Mouse (Mus musculus): ENCODE measurements at regions not wholly inside any gene's neighbourhood (a gene's known extent, or its start where the extent isn't known, plus 50 kb on each side); places are given as distances from the start of the nearest gene placed in this dataset.

DNA sequence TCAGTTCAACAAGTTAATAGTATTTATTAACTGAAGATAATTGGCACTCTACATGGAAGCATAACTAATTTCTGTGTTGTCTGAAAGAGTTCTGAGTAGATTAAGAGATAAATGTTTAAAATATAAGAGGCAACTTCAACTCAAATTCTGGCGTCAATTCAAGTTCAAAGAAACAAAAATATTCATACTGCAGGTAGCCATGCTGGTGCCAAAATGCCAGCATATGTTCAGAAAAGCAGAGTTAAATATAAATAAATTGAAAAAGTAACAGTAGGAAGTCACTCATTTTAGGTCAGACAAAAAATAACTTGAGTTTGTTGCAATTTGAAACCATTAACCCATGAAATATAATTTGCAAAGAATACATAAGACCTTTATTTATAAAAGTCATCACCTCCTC lies 1786.5 kb downstream of the Olfm4 start:
- DNase-seq = no peak

DNA sequence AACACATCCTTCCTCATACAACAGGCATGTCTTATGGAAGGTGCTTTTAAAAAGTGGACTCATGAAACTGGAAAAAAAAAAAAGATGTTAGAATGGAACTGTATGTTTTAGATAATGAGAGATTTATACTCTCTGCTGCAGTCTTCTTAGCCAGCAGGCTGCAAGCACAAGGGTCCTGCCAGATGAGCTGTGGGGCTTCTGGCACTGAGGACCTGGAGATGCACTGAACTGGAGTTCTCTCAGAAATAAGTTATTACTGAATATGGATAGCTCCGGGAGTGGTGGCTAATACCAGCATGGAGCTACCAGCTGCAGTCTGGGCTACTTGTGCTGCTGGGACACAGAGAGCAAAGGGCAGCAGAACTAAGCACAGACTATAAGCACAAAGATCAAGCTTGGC lies 1787.9 kb downstream of the Olfm4 start:
- DNase-seq = no peak

DNA sequence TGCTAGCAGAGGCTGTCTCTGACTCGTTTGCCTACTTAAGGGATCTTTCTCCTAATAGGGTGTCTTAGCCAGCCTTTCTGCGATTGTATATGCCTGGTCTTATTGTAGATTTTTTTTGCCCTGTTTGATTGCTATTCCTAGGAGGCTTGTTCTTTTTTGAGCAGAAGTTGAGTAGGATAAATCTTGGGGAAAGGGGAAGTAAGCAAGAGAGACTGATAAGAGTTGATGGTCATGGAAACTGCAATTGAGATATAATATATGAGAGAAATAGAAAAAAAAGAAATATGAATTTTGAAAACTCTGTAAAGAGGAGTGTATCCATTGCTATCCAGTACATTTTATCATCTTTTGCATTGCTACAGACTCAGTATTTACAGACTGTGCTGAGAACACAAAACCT lies 1805.0 kb downstream of the Olfm4 start:
- DNase-seq = no peak

DNA sequence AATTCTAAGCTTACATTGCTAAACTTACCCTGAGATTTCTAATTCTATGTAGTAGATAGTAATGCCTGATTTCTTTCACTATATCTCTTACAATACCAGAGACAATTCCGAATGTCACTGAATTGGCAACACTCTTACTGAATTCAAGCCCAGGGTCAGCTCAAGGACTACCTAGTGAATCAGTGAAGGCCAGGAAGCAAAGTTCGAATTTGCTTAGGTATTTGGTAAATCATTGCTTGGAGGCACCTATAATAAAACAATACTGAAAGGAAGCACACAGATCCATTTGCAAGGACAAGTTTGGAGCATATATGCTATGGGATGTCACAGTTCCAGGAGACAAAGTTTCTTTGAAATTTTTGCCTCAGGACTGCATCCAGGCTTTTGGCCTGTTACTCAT lies 1839.9 kb downstream of the Olfm4 start:
- no peak for DNase-seq

DNA sequence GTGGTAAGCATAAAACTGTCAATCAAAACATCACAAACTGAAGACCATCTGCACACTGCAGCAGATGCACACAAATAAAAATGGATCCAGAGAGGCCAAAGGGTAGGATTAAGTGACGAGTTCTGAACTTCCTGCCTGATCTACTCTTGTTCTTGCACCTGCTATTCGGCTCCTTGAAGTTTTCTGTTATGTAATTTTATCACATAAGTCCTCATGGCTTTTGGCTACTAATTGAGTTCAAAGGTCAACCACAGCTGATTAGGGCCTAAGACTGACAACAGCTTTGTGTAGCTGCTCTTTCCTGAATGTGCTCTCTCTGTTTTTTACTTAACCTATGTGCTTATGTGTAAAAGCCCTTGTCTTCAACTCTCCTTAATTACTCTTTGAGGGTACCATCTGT lies 1874.7 kb downstream of the Olfm4 start:
- peak; percentile 14 for DNase-seq

DNA sequence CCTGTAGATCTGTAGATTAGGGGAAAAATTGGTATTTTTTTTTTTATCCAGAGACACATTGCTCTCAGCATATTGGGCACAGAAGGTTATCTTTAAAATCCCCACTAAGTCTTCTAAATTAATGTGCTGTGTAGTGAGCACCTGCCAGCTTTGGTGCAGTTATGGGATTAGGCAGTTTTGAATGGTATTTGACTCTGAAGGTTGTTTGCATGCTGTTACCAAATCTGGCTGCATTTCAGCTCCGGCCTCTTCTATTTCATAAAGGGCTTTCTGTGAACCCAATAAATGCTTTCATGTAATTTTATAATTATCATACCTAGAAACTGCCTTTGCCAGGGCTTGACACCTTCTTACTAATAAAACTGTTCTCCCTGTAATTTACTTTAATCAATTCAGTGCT lies 1886.5 kb downstream of the Olfm4 start:
- no peak for DNase-seq

All from embryo, embryonic 11 days (tissue).